Mouse (Mus musculus): ENCODE data around the gene Gnl2.

DNA sequence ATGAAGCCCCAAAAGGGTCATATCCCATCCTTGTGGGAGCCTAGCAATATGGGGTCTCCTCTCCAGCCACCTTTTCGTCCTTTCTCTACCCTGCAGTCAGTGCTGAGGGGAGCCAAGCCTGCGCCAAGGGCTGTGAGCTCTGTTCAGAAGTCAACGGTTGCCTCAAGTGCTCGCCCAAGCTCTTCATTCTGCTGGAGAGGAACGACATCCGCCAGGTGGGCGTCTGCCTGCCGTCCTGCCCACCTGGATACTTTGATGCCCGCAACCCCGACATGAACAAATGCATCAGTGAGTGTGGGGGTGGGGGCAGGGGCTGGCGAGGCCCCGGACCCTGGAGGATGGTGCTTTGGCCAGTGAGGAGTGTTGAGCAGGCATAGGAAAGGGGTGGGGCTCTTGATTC lies 11.5 kb upstream of the Gnl2 start:
- TF ChIP-seq MAFK (IDR thresholded peaks at IDR 0.05; ENCODE audit: insufficient read depth, low read depth, low read length) (no peak), HCFC1 (IDR thresholded peaks at IDR 0.05; ENCODE audit: borderline replicate concordance, insufficient read depth, low read length) (no peak)
